Mouse (Mus musculus) olfactory bulb, adult 2 months (tissue): ENCODE measurements around the gene Olfr819. TPM values are rescaled to one million over a fixed set of nuclear protein-coding genes. Genes with fewer than 3 reads are reported as not detected.
"Not testable (repeated sequence)": the region's sequence is repeated elsewhere in the genome, so short reads cannot be mapped to it uniquely, and the experiment has no call there.

Experiments used
- H3K27ac ChIP-seq: fragments of 200-500 bp; 2 replicates; pipeline ENCODE4 v1.5.1; 2012; ENCODE audit warnings: low read depth, low read length; ENCODE audit not compliant: insufficient read depth
- H3K4me1 ChIP-seq: fragments of 200-500 bp; 2 replicates; pipeline ENCODE4 v1.6.1; 2012; ENCODE audit warnings: low read length; ENCODE audit not compliant: control insufficient read depth, insufficient read depth
- H3K4me3 ChIP-seq: fragments of 200-500 bp; 2 replicates; pipeline ENCODE4 v1.5.1; 2012; ENCODE audit warnings: mild to moderate bottlenecking, low read depth, low read length, moderate library complexity; ENCODE audit not compliant: insufficient read depth
- CTCF ChIP-seq: fragments of 200-500 bp; IDR thresholded peaks from 2 replicates; pipeline ENCODE4 v1.5.1; 2012; ENCODE audit warnings: low read depth, mild to moderate bottlenecking, low read length, moderate library complexity; ENCODE audit not compliant: insufficient read depth
- POLR2A ChIP-seq: fragments of 200-500 bp; IDR thresholded peaks from 2 replicates; pipeline ENCODE4 v1.6.1; 2012; ENCODE audit warnings: mild to moderate bottlenecking, low read depth, low read length, moderate library complexity; ENCODE audit not compliant: insufficient read depth
- WGBS: fragments of 180-500 bp; shearing (Covaris S2); methylation state at CpG from one replicate; pipeline ENCODE4 v1.1.7; 2018; 5-methylcytosine and 5-hydroxymethylcytosine counted together
- polyA plus RNA-seq: library from polyadenylated mRNA; stranded (reverse); fragments of >200 nt; gene quantifications from 2 replicates; pipeline ENCODE4 v1.2.4, GENCODE M21; 2012; ENCODE audit warnings: low replicate concordance; ENCODE audit not compliant: missing spikeins, insufficient read depth, insufficient read length

Olfr819 gene
- polyA plus RNA-seq, result not detected in 2 replicates

DNA sequence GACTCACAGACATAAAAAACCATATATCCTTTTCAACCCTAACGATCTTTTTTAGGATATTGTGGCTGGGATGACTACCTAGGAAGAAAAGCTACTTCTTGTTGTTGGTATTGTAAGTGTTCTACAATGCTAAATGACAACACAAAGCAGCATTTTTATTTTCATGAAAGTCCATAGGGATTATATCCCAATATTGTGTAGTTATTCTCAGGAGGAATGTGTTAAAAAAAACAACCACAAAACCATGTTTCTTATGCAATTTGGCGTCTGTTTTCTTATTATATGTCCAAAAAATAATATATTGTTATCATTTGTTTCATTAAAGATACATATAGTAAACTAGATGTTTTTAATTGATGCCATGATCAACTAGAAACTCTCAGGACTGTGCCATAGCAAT is at the start of gene Olfr819:
Gene Olfr819 (minus strand): TSS at position 101 of the 400 bp plus-strand sequence.
- H3K4me3 ChIP-seq, H3K27ac ChIP-seq, H3K4me1 ChIP-seq: not testable (repeated sequence)
- whole genome bisulfite sequencing, result 80% methylated on average over 2 of the region's 2 CpGs

DNA sequence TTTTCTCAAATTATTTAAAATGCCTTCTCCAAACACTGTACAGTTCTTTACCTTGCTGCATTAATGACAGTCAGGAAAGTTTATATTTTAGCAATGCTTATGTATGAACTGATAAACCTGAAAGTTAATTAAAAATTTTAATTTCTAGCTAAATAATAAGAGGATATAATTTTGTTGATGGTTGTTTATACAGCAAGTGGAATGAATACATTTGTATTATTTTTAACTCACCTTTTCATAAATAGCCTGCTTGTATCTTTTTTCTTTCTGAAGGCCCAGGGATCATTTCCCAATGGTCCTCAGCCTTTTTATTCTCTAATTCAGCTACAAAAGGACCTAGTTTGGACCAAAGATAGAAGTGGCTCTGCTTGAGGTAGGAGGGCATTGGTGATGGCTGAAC is 45.3 kb upstream of the Olfr819 start, which contains the start of gene Olfr820:
Gene Olfr820 (plus strand): TSS at position 301 of the 400 bp plus-strand sequence.
- H3K4me3 ChIP-seq, result no peak within 1 kb of the TSS
- no peaks in the 10 kb centered on the region for H3K4me1 ChIP-seq
- H3K27ac ChIP-seq, result no peak within 1 kb of the TSS
- no peak for TF ChIP-seq CTCF
- no peak for TF ChIP-seq POLR2A

- not testable (repeated sequence) for H3K27ac ChIP-seq, H3K4me1 ChIP-seq, H3K4me3 ChIP-seq
- 85% methylated on average over 4 of the region's 4 CpGs for WGBS
Measured at GRCm38 (mm10) chr10:130005366-130005765, 38.3 kb upstream of the Olfr819 start.

DNA sequence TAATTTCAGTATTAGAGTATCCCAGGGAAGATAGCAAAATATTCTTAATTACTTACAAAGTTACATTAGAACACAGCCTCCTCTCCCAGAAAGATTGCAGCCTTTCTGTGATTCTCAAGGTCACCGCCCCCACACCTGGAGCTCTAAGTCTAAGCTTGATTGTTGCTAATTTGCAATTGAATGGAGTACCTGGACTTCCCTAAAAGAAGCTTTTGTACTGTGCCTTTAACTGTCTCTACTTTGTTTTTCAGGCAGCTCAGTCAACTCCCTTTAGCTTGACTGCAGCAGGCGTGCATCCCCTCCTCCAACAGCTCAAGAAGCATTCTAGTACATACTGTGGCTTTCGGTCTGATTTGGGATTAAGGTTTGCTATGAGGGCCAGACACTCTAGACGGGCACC is 37.0 kb upstream of the Olfr819 start:
- 83% methylated on average over 4 of the region's 4 CpGs for WGBS
- H3K4me3 ChIP-seq, H3K4me1 ChIP-seq, H3K27ac ChIP-seq: not testable (repeated sequence)

GRCm38 (mm10) chr10:129984962-129985361 is 17.9 kb upstream of the Olfr819 start, which contains the start of gene Gm10310:
TSS of gene Gm10310 (minus strand) at chr10:129985062.
- not testable (repeated sequence) for H3K4me1 ChIP-seq, H3K27ac ChIP-seq, H3K4me3 ChIP-seq
- no CpG with 5 or more reads among the region's 1 CpGs for WGBS

DNA sequence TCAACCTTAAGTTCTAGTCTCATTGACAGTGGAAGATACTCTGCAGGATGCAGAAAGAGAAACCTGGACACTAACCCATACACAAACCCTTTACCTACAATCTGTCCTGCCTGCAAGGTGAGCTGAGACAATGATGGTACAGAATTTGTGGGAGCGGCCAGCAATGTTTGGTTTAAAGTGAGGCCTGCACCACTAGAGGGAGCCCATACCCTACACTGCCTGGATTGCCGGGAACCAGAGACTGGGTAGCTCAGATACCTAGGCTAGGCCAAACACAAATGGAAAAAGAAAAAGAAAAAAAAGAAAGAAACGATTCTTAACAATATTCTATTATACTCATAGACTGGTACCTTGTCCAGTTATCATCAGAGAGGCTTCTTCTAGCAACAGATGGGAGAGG is 14.8 kb upstream of the Olfr819 start:
- H3K4me3 ChIP-seq, H3K4me1 ChIP-seq, H3K27ac ChIP-seq: not testable (repeated sequence)
- WGBS, result no CpG with 5 or more reads among the region's 3 CpGs

DNA sequence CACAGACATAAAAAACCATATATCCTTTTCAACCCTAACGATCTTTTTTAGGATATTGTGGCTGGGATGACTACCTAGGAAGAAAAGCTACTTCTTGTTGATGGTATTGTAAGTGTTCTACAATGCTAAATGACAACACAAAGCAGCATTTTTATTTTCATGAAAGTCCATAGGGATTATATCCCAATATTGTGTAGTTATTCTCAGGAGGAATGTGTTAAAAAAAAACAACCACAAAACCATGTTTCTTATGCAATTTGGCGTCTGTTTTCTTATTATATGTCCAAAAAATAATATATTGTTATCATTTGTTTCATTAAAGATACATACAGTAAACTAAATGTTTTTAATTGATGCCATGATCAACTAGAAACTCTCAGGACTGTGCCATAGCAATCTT is 9.0 kb upstream of the Olfr819 start, which contains the start of gene Olfr247:
Gene Olfr247 (minus strand): TSS at position 101 of the 400 bp plus-strand sequence.
- not testable (repeated sequence) for H3K4me1 ChIP-seq, H3K4me3 ChIP-seq, H3K27ac ChIP-seq
- no CpG with 5 or more reads among the region's 2 CpGs for WGBS

DNA sequence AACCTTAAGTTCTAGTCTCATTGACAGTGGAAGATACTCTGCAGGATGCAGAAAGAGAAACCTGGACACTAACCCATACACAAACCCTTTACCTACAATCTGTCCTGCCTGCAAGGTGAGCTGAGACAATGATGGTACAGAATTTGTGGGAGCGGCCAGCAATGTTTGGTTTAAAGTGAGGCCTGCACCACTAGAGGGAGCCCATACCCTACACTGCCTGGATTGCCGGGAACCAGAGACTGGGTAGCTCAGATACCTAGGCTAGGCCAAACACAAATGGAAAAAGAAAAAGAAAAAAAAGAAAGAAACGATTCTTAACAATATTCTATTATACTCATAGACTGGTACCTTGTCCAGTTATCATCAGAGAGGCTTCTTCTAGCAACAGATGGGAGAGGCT is 5.9 kb upstream of the Olfr819 start:
- H3K4me1 ChIP-seq, H3K27ac ChIP-seq, H3K4me3 ChIP-seq: not testable (repeated sequence)
- no CpG with 5 or more reads among the region's 3 CpGs for WGBS

- not testable (repeated sequence) for H3K4me1 ChIP-seq
- 95% methylated on average over 2 of the region's 3 CpGs for WGBS
Measured at GRCm38 (mm10) chr10:129966232-129966631, 834 bp downstream of the Olfr819 start.

GRCm38 (mm10) chr10:129949000-129949399 is 18.1 kb downstream of the Olfr819 start, which contains the start of gene Olfr818:
TSS of gene Olfr818 (minus strand) at chr10:129949100.
- TF ChIP-seq CTCF (no peak), POLR2A (no peak)
- Histone ChIP-seq H3K4me1 (no peaks in the 10 kb centered on the region), H3K27ac (no peak within 1 kb of the TSS), H3K4me3 (no peak within 1 kb of the TSS)
- WGBS, result 90% methylated on average over 2 of the region's 2 CpGs

More at GRCm38 (mm10) chr10:129966232-129966631, 834 bp downstream of the Olfr819 start:
- H3K27ac ChIP-seq, H3K4me3 ChIP-seq: not testable (repeated sequence)

DNA sequence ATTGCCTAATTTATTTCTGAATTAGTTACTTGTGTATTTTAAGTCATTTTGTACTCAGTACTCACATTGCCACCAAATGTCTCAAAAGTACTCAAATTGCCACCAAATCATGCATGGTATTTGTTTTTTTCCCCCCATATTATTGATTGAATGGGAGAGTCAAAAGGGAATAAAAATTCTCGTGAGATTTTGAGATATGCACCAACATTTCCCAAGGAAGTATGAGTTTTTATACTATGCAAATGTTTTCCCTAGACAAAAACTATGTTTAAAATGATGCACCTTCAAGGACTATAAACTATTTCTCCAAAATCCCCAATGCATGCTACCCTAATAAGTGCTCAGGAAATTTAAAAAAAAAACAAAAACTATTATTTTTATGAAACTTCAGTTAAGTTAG is 51.6 kb downstream of the Olfr819 start, which contains the start of gene Olfr816:
Gene Olfr816 (minus strand): TSS at position 101 of the 400 bp plus-strand sequence.
- WGBS, result 63% methylated on average over 1 of the region's 1 CpGs
- H3K4me3 ChIP-seq, result no peak within 1 kb of the TSS
- H3K4me1 ChIP-seq, result no peaks in the 10 kb centered on the region
- no peak for TF ChIP-seq CTCF
- TF ChIP-seq POLR2A, result no peak
- H3K27ac ChIP-seq, result no peak within 1 kb of the TSS

Other genes starting within 250 kb of the Olfr819 start
- not detected in 2 replicates for gene Olfr805, start 237.9 kb downstream of the Olfr819 start, polyA plus RNA-seq
- not detected in 2 replicates for gene Olfr806, start 225.3 kb downstream of the Olfr819 start, polyA plus RNA-seq
- not detected in 2 replicates for gene Olfr807, start 209.5 kb downstream of the Olfr819 start, polyA plus RNA-seq
- not detected in 2 replicates for gene Olfr808, start 201.8 kb downstream of the Olfr819 start, polyA plus RNA-seq
- not detected in 2 replicates for gene Olfr809, start 192.6 kb downstream of the Olfr819 start, polyA plus RNA-seq
- gene Olfr810, start 172.3 kb downstream of the Olfr819 start, polyA plus RNA-seq, result not detected in 2 replicates
- gene Olfr811, start 162.9 kb downstream of the Olfr819 start, polyA plus RNA-seq, result not detected in 2 replicates
- not detected in 2 replicates for gene Olfr812, start 121.2 kb downstream of the Olfr819 start, polyA plus RNA-seq
- gene Olfr813, start 111.9 kb downstream of the Olfr819 start, polyA plus RNA-seq, result not detected in 2 replicates
- gene Olfr814, start 87.4 kb downstream of the Olfr819 start, polyA plus RNA-seq, result not detected in 2 replicates
- gene Olfr815, start 61.4 kb downstream of the Olfr819 start, polyA plus RNA-seq, result not detected in 2 replicates
- gene Olfr816, start 51.7 kb downstream of the Olfr819 start, polyA plus RNA-seq, result not detected in 2 replicates
- not detected in 2 replicates for gene Olfr818, start 18.2 kb downstream of the Olfr819 start, polyA plus RNA-seq
- not detected in 2 replicates for gene Olfr247, start 8.9 kb upstream of the Olfr819 start, polyA plus RNA-seq
- gene Gm10310, start 17.8 kb upstream of the Olfr819 start, polyA plus RNA-seq, result not detected in 2 replicates
- gene Olfr820, start 45.4 kb upstream of the Olfr819 start, polyA plus RNA-seq, result not detected in 2 replicates
- not detected in 2 replicates for gene Olfr821, start 63.1 kb upstream of the Olfr819 start, polyA plus RNA-seq
- not detected in 2 replicates for gene Olfr822, start 103.9 kb upstream of the Olfr819 start, polyA plus RNA-seq
- gene Olfr823, start 148.1 kb upstream of the Olfr819 start, polyA plus RNA-seq, result not detected in 2 replicates
- gene Olfr824, start 162.7 kb upstream of the Olfr819 start, polyA plus RNA-seq, result not detected in 2 replicates
- not detected in 2 replicates for gene Olfr825, start 199.5 kb upstream of the Olfr819 start, polyA plus RNA-seq
- gene Olfr826, start 216.9 kb upstream of the Olfr819 start, polyA plus RNA-seq, result not detected in 2 replicates
- not detected in 2 replicates for gene Olfr827, start 247.1 kb upstream of the Olfr819 start, polyA plus RNA-seq